Mouse (Mus musculus) MEL (cell line): Measurements from ENCODE around the gene Epb41l4b.

Experiments
- CTCF ChIP-seq, 3 experiments: IDR thresholded peaks in 2 of 3; conservative IDR thresholded peaks in 1 of 3; 2 replicates each; pipeline ENCODE4 v1.5.1; 2011 to 2012; ENCODE audit warnings: low read length in 3 of 3, low read depth in 2 of 3, mild to moderate bottlenecking in 2 of 3, improper control_type of control experiment in 1 of 3, inconsistent platforms in 1 of 3, mixed read lengths in 1 of 3, moderate library complexity in 1 of 3; ENCODE audit not compliant: control insufficient read depth in 1 of 3, insufficient read depth in 1 of 3, poor library complexity in 1 of 3, severe bottlenecking in 1 of 3
- E2F4 ChIP-seq: IDR thresholded peaks from 2 replicates; pipeline ENCODE4 v1.6.1; 2011; ENCODE audit warnings: low read depth, low read length, improper control_type of control experiment, borderline replicate concordance
- ELF1 ChIP-seq: IDR thresholded peaks from 2 replicates; pipeline ENCODE4 v1.6.1; 2014; ENCODE audit warnings: low read depth, mild to moderate bottlenecking, inconsistent platforms, low read length, improper control_type of control experiment, moderate library complexity
- EP300 ChIP-seq, 2 experiments: IDR thresholded peaks; 2 replicates each; pipeline ENCODE4 v1.6.1; 2011; ENCODE audit warnings: improper control_type of control experiment in 2 of 2, low read length in 2 of 2, low read depth in 1 of 2, mild to moderate bottlenecking in 1 of 2
- MXI1 ChIP-seq: IDR thresholded peaks from 2 replicates; pipeline ENCODE4 v1.6.1; 2011; ENCODE audit warnings: mild to moderate bottlenecking, low read depth, low read length, improper control_type of control experiment
- POLR2A ChIP-seq, 2 experiments: IDR thresholded peaks; 2 replicates each; pipeline ENCODE4 v1.6.1; 2011 to 2012; ENCODE audit warnings: low read length in 2 of 2, mild to moderate bottlenecking in 2 of 2, control low read depth in 1 of 2, improper control_type of control experiment in 1 of 2, low read depth in 1 of 2, moderate library complexity in 1 of 2; ENCODE audit not compliant: control insufficient read depth in 1 of 2, insufficient read depth in 1 of 2, poor library complexity in 1 of 2
- RAD21 ChIP-seq: IDR thresholded peaks from 2 replicates; pipeline ENCODE4 v1.6.1; 2011; ENCODE audit warnings: mild to moderate bottlenecking, low read depth, low read length, improper control_type of control experiment
- TBP ChIP-seq: IDR thresholded peaks from 2 replicates; pipeline ENCODE4 v1.8.0; 2011; ENCODE audit warnings: low read depth, low read length, improper control_type of control experiment
- UBTF ChIP-seq: IDR thresholded peaks from 2 replicates; pipeline ENCODE4 v1.6.1; 2012; ENCODE audit warnings: low read depth, mild to moderate bottlenecking, inconsistent platforms, low read length, improper control_type of control experiment, moderate library complexity, borderline replicate concordance; ENCODE audit not compliant: insufficient read depth
- USF2 ChIP-seq, 2 experiments: IDR thresholded peaks; 2 replicates each; pipeline ENCODE4 v1.6.1; 2011 to 2012; ENCODE audit warnings: improper control_type of control experiment in 2 of 2, low read length in 2 of 2, borderline replicate concordance in 1 of 2, inconsistent platforms in 1 of 2, low read depth in 1 of 2, mild to moderate bottlenecking in 1 of 2; ENCODE audit not compliant: insufficient read depth in 1 of 2
- ZC3H11A ChIP-seq: IDR thresholded peaks from 2 replicates; pipeline ENCODE4 v1.6.1; 2012; ENCODE audit warnings: low read depth, mild to moderate bottlenecking, inconsistent platforms, low read length, improper control_type of control experiment
- ZKSCAN1 ChIP-seq: IDR thresholded peaks from 2 replicates; pipeline ENCODE4 v1.6.1; 2012; ENCODE audit warnings: low read depth, mild to moderate bottlenecking, inconsistent platforms, low read length, improper control_type of control experiment, moderate library complexity

GRCm38 (mm10) chr4:57120563-57120962 lies 22.7 kb downstream of the Epb41l4b start:
- TF ChIP-seq CTCF (IDR thresholded peaks at IDR 0.05 in 2 of 3, conservative IDR thresholded peaks at IDR 0.05 in 1 of 3; ENCODE audit: control insufficient read depth in 1 of 3, insufficient read depth in 1 of 3, low read depth in 2 of 3, low read length in 3 of 3, poor library complexity in 1 of 3, severe bottlenecking in 1 of 3), result peak in 2 of 3 experiments; percentile 17 to 22; a peak in 3 of 6 replicates
- no peak for TF ChIP-seq RAD21
- TF ChIP-seq USF2 (IDR thresholded peaks at IDR 0.05; ENCODE audit: borderline replicate concordance in 1 of 2, insufficient read depth in 1 of 2, low read depth in 1 of 2, low read length in 2 of 2), result no peak
- no peak for TF ChIP-seq POLR2A (IDR thresholded peaks at IDR 0.05; ENCODE audit: control insufficient read depth in 1 of 2, insufficient read depth in 1 of 2, low read depth in 1 of 2, low read length in 2 of 2, poor library complexity in 1 of 2)
- no peak for TF ChIP-seq ZKSCAN1
- TF ChIP-seq E2F4, result no peak
- TF ChIP-seq EP300 (IDR thresholded peaks at IDR 0.05; ENCODE audit: low read depth in 1 of 2, low read length in 2 of 2), result no peak
- TF ChIP-seq MXI1, result no peak
- no peak for TF ChIP-seq ZC3H11A
- no peak for TF ChIP-seq ELF1
- no peak for TF ChIP-seq TBP
- TF ChIP-seq UBTF, result no peak
